Mouse (Mus musculus) adrenal gland, adult 2 months (tissue): ENCODE data around the gene Svep1. TPM values are rescaled to one million over a fixed set of nuclear protein-coding genes. Genes with fewer than 3 reads are reported as not detected.

Experiments used
- polyA plus RNA-seq: library from polyadenylated mRNA; depleted of rRNA; stranded (reverse); fragments of >200 nt; gene quantifications from 2 replicates; pipeline ENCODE4 v1.2.3, GENCODE M21; 2012; rRNA removed
- total RNA-seq, 2 experiments: library from RNA; stranded (reverse); gene quantifications; 2 replicates each; pipeline ENCODE4 v1.2.3; 2021

Gene Svep1
- total and polyA plus RNA-seq, 3 experiments: 2.9 to 16.7 (median 9.7) TPM

Other genes starting within 250 kb of the Svep1 start
- gene Txndc8, start 197.7 kb downstream of the Svep1 start, total RNA-seq: not detected
- gene Txndc8, start 197.7 kb downstream of the Svep1 start, polyA plus RNA-seq: not detected in 2 replicates
- gene Musk, start 79.1 kb upstream of the Svep1 start, total RNA-seq: under 1 TPM; 0.32 to 0.83 TPM
- gene Musk, start 79.1 kb upstream of the Svep1 start, polyA plus RNA-seq: 0.04 and 0.16 TPM in 2 replicates